Mouse (Mus musculus) CH12.LX (cell line): ENCODE measurements at regions not wholly inside any gene's neighbourhood (a gene's known extent, or its start where the extent isn't known, plus 50 kb on each side); places are given as distances from the start of the nearest gene placed in this dataset.

Experiments used
- DNase-seq: peaks from one replicate; pipeline ENCODE4 v3.0.0-alpha.2; 2013; ENCODE audit errors: extremely low read depth
- H3K27ac ChIP-seq: 2 replicates; pipeline ENCODE4 v1.5.1; 2012; ENCODE audit warnings: low read depth, mild to moderate bottlenecking, control low read depth, moderate library complexity; ENCODE audit not compliant: insufficient read depth
- H3K27me3 ChIP-seq: replicated peaks from 2 replicates; pipeline ENCODE3; 2012; ENCODE audit warnings: inconsistent platforms
- H3K36me3 ChIP-seq, 2 experiments: replicated peaks in 1 of 2; 2 replicates each; pipeline versions ENCODE3 to v1.6.1; 2012; ENCODE audit warnings: inconsistent platforms in 1 of 2, low read length in 1 of 2, mild to moderate bottlenecking in 1 of 2, mixed read lengths in 1 of 2, moderate library complexity in 1 of 2; ENCODE audit not compliant: control insufficient read depth in 1 of 2, insufficient read depth in 1 of 2
- H3K4me1 ChIP-seq, 2 experiments: 2 replicates each; pipeline ENCODE4 v1.6.1; 2012; ENCODE audit warnings: inconsistent platforms in 1 of 2, moderate library complexity in 1 of 2; ENCODE audit not compliant: insufficient read depth in 2 of 2, control insufficient read depth in 1 of 2
- H3K4me2 ChIP-seq: 2 replicates; pipeline ENCODE4 v1.6.1; 2012; ENCODE audit warnings: low read depth, mild to moderate bottlenecking, control low read depth; ENCODE audit not compliant: poor library complexity, insufficient read depth, severe bottlenecking
- H3K4me3 ChIP-seq, 3 experiments: fragments of 150-350 bp in 1 of 3; sonication (generic) in 1 of 3; replicated peaks in 1 of 3; 2 replicates each; pipeline versions ENCODE3 to v1.5.1; 2011 to 2012; ENCODE audit warnings: low read depth in 2 of 3, low read length in 2 of 3, mild to moderate bottlenecking in 2 of 3, moderate library complexity in 2 of 3, control low read depth in 1 of 3, improper control_type of control experiment in 1 of 3, inconsistent platforms in 1 of 3, mixed read lengths in 1 of 3; ENCODE audit not compliant: poor library complexity in 1 of 3
- H3K79me2 ChIP-seq: replicated peaks from 2 replicates; pipeline ENCODE4 v1.6.1; 2012; ENCODE audit warnings: mild to moderate bottlenecking, moderate library complexity; ENCODE audit not compliant: control insufficient read depth, poor library complexity, insufficient read depth, severe bottlenecking; ENCODE audit errors: extremely low read depth
- H3K9ac ChIP-seq: 2 replicates; pipeline ENCODE4 v1.6.1; 2012; ENCODE audit warnings: low read depth, mild to moderate bottlenecking, control low read depth, moderate library complexity; ENCODE audit not compliant: insufficient read depth
- H3K9me3 ChIP-seq: replicated peaks from 2 replicates; pipeline ENCODE3; 2012; ENCODE audit warnings: low read length, inconsistent platforms, mixed read lengths
- BHLHE40 ChIP-seq: IDR thresholded peaks from 2 replicates; pipeline ENCODE4 v1.6.1; 2011; ENCODE audit warnings: mild to moderate bottlenecking, low read depth, low read length, improper control_type of control experiment
- CHD1 ChIP-seq: IDR thresholded peaks from 2 replicates; pipeline ENCODE4 v1.6.1; 2012; ENCODE audit warnings: low read depth, low read length, improper control_type of control experiment, inconsistent platforms
- CHD2 ChIP-seq: IDR thresholded peaks from 2 replicates; pipeline ENCODE4 v1.6.1; 2011; ENCODE audit warnings: low read length, improper control_type of control experiment
- ELF1 ChIP-seq: IDR thresholded peaks from 2 replicates; pipeline ENCODE4 v1.6.1; 2014; ENCODE audit warnings: low read depth, mild to moderate bottlenecking, inconsistent platforms, low read length, improper control_type of control experiment
- IRF4 ChIP-seq: IDR thresholded peaks from 2 replicates; pipeline ENCODE4 v1.6.1; 2014; ENCODE audit warnings: low read depth, mild to moderate bottlenecking, inconsistent platforms, low read length, improper control_type of control experiment
- JUND ChIP-seq: conservative IDR thresholded peaks from 2 replicates; pipeline ENCODE4 v1.6.1; 2011; ENCODE audit warnings: low read depth, low read length, improper control_type of control experiment
- MAX ChIP-seq: IDR thresholded peaks from 2 replicates; pipeline ENCODE4 v1.6.1; 2011; ENCODE audit warnings: low read length, improper control_type of control experiment
- MAZ ChIP-seq: IDR thresholded peaks from 2 replicates; pipeline ENCODE4 v1.6.1; 2012; ENCODE audit warnings: low read depth, mild to moderate bottlenecking, inconsistent platforms, low read length, improper control_type of control experiment, moderate library complexity
- MYC ChIP-seq: IDR thresholded peaks from 2 replicates; pipeline ENCODE4 v1.6.1; 2011; ENCODE audit warnings: low read depth, mild to moderate bottlenecking, improper control_type of control experiment, low read length
- NRF1 ChIP-seq: IDR thresholded peaks from 2 replicates; pipeline ENCODE4 v1.6.1; 2014; ENCODE audit warnings: low read depth, mild to moderate bottlenecking, inconsistent platforms, low read length, improper control_type of control experiment, moderate library complexity
- PAX5 ChIP-seq: IDR thresholded peaks from 2 replicates; pipeline ENCODE4 v1.6.1; 2012; ENCODE audit warnings: low read length, inconsistent platforms, mixed read lengths
- POLR2A ChIP-seq: IDR thresholded peaks from 2 replicates; pipeline ENCODE4 v1.6.1; 2011; ENCODE audit warnings: low read depth, mild to moderate bottlenecking, improper control_type of control experiment, low read length
- POLR2AphosphoS2 ChIP-seq: IDR thresholded peaks from 2 replicates; pipeline ENCODE4 v1.6.1; 2011; ENCODE audit warnings: low read depth, low read length, improper control_type of control experiment
- TBP ChIP-seq: conservative IDR thresholded peaks from 2 replicates; pipeline ENCODE4 v1.6.1; 2011; ENCODE audit warnings: low read depth, low read length, improper control_type of control experiment
- USF1 ChIP-seq: IDR thresholded peaks from 2 replicates; pipeline ENCODE4 v1.6.1; 2014; ENCODE audit warnings: low read depth, mild to moderate bottlenecking, inconsistent platforms, low read length, improper control_type of control experiment
- USF2 ChIP-seq: conservative IDR thresholded peaks from 2 replicates; pipeline ENCODE4 v1.6.1; 2011; ENCODE audit warnings: low read depth, low read length, improper control_type of control experiment
- ZMIZ1 ChIP-seq: IDR thresholded peaks from 2 replicates; pipeline ENCODE4 v1.6.1; 2012; ENCODE audit warnings: low read depth, mild to moderate bottlenecking, inconsistent platforms, low read length, improper control_type of control experiment
- ZNF384 ChIP-seq: IDR thresholded peaks from 2 replicates; pipeline ENCODE4 v1.6.1; 2012; ENCODE audit warnings: low read depth, low read length, improper control_type of control experiment, inconsistent platforms
- dilution Hi-C: fragments of 300-500 bp; cut with MboI; formaldehyde crosslinking; loops from 2 replicates; pipeline ENCODE4 v1.14.3; 2020; ENCODE audit warnings: low sequenced_read_pairs; ENCODE audit not compliant: extremely low pct_unique_long_range_greater_than_20kb, extremely low pct_ligation_motif_present
- in situ Hi-C: fragments of 300-500 bp; cut with MboI; formaldehyde crosslinking; loops from 3 replicates; pipeline ENCODE4 v1.14.3; 2019; ENCODE audit warnings: low sequenced_read_pairs, low pct_ligation_motif_present, low pct_unique_long_range_greater_than_20kb, mixed read lengths

GRCm38 (mm10) chr7:123805650-123806049 is 177.0 kb upstream of the Hs3st4 start:
- no peak overlapping the region for H3K27ac ChIP-seq
- dilution Hi-C loops = no loop called here
- H3K4me1 ChIP-seq = no peaks in the 10 kb centered on the region
- H3K27me3 ChIP-seq = peaks cover 7% of the 10 kb centered on the region
- H3K36me3 ChIP-seq = no peaks in the 10 kb centered on the region
- peaks cover 16% of the 10 kb centered on the region for H3K9me3 ChIP-seq
- H3K4me2 ChIP-seq = no peak overlapping the region
- DNase-seq = no peak
- in situ Hi-C loops = no loop called here
- no peak for TF ChIP-seq JUND
- H3K79me2 ChIP-seq = no peaks in the 10 kb centered on the region
- no peak overlapping the region for H3K9ac ChIP-seq
- H3K4me3 ChIP-seq = no peak overlapping the region

GRCm38 (mm10) chr7:123823976-123824375 is 158.7 kb upstream of the Hs3st4 start:
- Histone ChIP-seq H3K4me1 (no peaks in the 10 kb centered on the region), H3K9ac (no peak overlapping the region), H3K9me3 (peaks cover 36% of the 10 kb centered on the region), H3K27me3 (peaks cover 9% of the 10 kb centered on the region), H3K79me2 (no peaks in the 10 kb centered on the region), H3K36me3 (no peaks in the 10 kb centered on the region), H3K4me3 (no peak overlapping the region), H3K27ac (no peak overlapping the region), H3K4me2 (no peak overlapping the region)
- no peak for TF ChIP-seq MAX
- TF ChIP-seq ZNF384 = no peak
- TF ChIP-seq CHD1 = no peak
- TF ChIP-seq POLR2A = no peak
- TF ChIP-seq BHLHE40 = no peak
- no peak for DNase-seq
- in situ Hi-C loops = no loop called here
- dilution Hi-C loops = no loop called here

DNA sequence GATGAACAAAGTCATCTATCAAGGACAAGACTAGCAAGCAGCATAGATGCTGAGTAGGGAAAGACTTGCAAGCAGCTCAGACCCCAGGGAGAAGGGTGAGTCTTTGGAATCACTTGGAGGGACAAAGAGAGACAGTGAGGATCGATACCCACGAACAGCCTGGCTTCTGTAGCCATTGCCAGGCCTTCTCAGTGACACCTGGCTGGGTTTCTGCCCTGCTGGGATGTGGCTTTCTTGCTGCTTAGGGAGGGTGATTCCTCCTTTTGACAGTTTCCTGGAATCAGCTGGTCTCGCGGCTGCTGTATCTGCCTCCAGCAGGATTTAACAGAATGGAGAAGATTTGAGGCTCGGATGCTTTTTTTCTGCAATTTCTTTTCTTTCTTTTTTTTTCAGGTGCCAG is 156.3 kb upstream of the Hs3st4 start:
- in situ Hi-C loops = no loop called here

More for the DNA sequence above, 156.3 kb upstream of the Hs3st4 start:
- TF ChIP-seq POLR2AphosphoS2 = no peak
- TF ChIP-seq BHLHE40 = no peak
- TF ChIP-seq CHD2 = no peak
- no peak for TF ChIP-seq USF1
- no peak for TF ChIP-seq USF2
- no peak for TF ChIP-seq PAX5
- TF ChIP-seq ELF1 = no peak
- TF ChIP-seq MAZ = no peak
- TF ChIP-seq ZMIZ1 = no peak
- TF ChIP-seq TBP = no peak
- TF ChIP-seq NRF1 = no peak
- TF ChIP-seq POLR2A = no peak
- TF ChIP-seq MYC = no peak
- no peak for TF ChIP-seq MAX
- no peak for TF ChIP-seq IRF4
- no peak for TF ChIP-seq JUND
- TF ChIP-seq, all 38 proteins: peak for 0
- H3K79me2 ChIP-seq = no peaks in the 10 kb centered on the region
- no peak for DNase-seq
- H3K27me3 ChIP-seq = peaks cover 12% of the 10 kb centered on the region
- H3K4me1 ChIP-seq = no peaks in the 10 kb centered on the region
- no peak overlapping the region for H3K27ac ChIP-seq
- no peak overlapping the region for H3K4me2 ChIP-seq
- no peaks in the 10 kb centered on the region for H3K36me3 ChIP-seq
- dilution Hi-C loops = no loop called here
- peaks cover 35% of the 10 kb centered on the region for H3K9me3 ChIP-seq
- H3K9ac ChIP-seq = no peak overlapping the region
- H3K4me3 ChIP-seq = no peak overlapping the region
